Mouse (Mus musculus) hindlimb bud, embryonic 11.5 days (tissue): Measurements from ENCODE around the gene Ccdc185.
A peak's percentile ranks its signal among the peaks of the same experiment; 100 is the strongest.

ENCODE experiments used
- DNase-seq: peaks from one replicate; pipeline ENCODE4 v3.0.0-alpha.2; 2012; ENCODE audit warnings: low read depth, low spot score; ENCODE audit errors: extremely low spot score

Gene Ccdc185

DNA sequence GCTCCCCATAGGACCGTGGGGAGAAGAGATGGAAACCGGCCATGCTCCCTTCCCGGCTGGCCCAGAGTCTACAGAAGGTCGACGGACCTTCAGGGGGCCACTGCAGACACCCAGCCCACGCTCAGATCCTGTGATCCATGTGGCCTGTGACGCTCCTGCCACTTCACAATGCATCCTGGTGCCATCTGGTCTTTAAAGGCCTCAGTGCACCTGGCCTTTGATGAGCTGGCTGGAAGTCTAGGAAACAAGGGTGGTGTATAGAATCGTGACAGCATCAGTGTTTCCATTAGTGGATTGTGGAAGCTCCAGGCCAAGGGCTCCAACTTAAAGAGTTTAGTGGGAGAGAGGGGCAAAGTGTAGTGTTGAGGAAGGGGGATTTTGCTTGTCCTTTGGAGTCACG is at the start of gene Ccdc185:
Ccdc185 (minus strand) TSS at position 101 of the 400 bp plus-strand sequence.
- DNase-seq, result no peak

DNA sequence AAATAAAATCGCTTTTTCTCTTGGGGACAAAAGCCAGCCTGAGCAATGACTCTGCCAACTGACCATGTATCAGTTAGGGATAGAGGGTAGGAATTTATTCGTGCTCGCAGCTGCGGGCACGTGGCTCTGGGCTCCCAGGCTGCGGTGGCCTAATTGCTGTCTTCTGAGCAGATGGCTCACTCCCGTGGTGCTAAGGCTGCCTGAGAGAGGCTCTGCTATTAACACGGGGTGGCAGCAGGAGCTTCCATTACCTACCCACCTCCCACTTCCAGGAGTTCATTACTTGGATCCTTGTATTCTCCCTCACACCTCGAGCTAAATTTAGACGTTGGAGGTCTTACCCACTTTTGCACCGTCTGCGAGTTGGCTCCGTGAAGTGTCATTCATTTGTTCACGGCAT is 48.1 kb upstream of the Ccdc185 start:
- no peak for DNase-seq

DNA sequence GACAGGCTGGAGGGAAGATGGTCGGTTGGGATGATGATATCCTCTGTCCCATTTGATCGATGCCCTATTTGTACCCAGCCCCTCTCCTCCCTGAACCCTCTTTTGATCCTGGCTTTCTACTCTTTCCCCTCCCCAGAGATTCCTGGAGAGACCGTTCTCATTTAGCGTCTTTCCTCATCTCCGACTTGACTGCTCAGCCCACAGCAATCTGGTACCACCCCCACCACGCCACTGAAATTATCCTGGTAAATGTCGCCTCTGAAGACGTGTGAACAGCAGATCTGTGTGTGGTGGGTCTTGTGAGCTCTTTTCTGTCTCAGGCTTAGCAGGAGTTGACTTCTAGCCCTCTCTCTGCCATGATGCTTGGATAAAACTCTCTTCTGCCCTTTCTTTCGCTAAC is 45.6 kb upstream of the Ccdc185 start:
- no peak for DNase-seq

DNA sequence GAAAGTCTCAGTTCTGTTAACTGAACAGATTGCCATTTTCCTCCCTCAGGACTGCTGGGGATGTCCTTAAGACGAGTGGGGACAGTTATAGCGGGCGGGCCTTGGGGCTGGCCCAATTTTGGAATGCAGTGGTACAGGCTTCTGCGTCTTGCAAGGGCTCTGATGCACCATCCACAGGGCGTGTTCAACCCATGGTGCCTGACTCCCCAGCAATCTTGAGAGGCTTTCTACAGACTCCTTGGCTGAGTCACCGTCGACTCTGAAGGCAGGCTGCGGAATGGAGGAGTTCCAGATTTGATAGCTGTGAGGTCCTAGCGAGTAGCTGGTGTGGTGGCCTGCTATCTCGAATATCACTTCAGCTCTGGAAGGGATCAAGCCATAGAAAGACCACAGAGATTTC is 45.2 kb upstream of the Ccdc185 start:
- no peak for DNase-seq

DNA sequence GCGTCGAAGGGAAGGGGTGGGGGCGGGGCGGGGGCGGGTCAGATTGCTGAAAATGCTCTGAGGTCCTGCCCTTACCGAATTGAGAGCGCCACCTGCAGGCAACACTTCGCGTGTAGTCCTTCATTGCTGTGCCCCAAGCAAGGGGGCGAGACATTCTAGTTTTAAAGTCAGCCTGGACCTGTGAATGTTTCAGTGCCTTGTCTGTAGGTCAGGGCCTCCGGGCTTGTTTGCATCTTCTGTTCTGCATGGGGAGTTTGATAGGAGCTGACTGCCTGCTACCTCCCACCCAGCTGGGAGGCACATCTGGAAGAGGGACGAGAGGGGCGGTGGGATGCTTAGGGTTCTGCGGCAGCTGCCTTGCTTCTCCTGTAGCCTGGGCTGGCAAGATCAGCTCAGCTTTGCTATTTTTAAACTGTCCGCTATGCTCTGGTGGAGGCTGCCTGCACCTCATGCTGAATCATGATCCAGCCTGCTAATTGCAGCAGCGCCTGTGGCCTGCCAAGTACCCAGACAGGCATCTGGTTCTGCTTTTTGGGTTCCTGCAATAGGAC is 43.6 kb upstream of the Ccdc185 start:
- peak; percentile 57 for DNase-seq

DNA sequence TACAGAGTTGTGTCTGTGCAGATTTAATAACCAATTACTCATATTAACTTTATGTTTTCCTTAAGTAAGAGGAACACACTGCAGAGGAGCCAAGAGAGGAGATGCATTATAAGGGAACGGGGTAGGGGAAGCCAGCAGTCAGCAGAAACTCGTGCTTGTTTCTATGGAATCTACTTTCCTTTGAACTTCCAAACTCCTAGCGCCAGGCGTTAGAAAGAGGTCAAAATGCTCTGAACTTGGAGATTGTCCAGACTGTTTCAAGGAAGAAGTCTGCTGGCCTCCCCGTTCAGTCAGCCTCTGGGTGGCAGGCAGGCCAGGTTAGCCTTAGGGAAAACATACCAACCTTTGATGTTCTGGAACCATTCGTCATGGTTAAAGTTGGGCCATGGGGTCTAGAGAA is 39.9 kb upstream of the Ccdc185 start:
- DNase-seq, result no peak

DNA sequence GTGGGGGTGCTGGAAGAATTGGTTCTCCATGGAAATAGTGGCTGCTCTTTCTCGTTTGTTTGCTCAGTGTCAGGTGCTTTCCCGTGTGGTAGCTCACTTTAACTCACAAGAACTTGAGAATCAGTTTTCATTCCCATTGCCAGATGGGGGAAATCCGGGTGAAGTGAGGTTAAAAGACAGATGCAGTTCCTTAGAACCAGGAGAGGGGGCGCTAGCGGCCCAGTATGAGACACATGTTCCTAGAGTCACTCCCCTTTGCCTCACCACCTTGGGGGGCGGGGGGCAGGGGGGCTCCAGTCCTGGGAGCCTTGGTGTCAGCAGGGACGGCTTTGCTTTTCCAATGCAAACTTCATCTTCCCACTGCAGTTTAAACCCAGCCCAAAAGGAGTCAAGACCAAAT is 38.0 kb upstream of the Ccdc185 start:
- no peak for DNase-seq

DNA sequence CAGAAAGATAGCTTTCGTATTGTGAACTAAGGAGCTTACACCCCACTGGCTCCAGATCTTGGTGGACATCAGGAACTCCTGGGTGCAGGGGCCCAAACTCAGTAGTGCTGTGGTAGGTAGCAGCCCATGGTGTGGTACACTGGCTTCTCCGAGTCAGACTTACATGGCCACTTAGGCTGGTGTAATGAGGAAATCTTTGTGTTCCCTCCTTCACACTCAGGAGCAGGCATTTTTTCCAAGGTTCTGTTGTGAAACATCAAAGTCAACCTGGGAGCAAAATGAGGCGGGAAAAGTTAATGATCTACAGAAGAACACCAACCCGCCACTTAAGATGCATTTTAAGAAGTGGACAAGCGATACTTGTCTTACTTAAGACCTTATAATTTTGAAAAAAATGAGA is 36.5 kb upstream of the Ccdc185 start:
- DNase-seq, result no peak

DNA sequence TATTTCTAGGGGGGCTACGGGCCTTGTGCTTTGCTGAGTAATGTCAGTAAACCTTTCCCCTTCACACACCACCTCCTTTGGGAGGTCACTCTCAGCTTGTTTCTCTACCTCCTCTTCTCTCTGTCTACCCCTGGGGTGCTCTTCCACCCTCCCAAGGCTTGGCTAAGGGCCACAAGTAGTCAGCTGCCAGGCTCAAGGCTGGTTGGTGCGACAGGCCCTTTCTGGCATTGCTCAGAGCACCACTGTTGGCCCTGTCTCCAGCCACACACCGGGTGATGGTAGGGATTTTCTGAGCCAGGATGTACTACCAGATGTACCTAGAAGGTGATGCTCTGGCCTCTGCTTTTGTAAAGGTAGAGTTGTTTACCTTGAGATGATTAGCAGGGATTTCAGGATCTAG is 35.8 kb upstream of the Ccdc185 start:
- DNase-seq, result no peak

DNA sequence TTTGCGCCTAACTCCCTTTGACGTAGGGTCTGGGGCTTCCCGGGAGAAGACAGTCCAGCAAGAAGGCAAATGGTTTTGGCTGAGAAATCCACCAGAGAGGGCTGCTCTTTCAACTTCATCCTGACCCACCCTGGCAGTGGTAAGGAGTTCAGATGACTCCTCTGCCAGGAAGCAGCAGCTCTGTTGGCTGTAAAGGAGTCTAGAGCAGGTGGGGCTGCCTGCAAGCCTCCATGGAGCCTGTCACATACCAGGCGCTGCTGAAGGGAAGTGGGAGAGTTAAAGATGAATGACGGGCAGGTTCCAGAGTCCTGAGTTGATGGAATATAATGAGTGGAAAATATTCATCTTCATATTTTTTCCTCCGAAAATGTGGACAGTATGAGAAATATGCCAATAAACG is 34.8 kb upstream of the Ccdc185 start:
- DNase-seq, result no peak

DNA sequence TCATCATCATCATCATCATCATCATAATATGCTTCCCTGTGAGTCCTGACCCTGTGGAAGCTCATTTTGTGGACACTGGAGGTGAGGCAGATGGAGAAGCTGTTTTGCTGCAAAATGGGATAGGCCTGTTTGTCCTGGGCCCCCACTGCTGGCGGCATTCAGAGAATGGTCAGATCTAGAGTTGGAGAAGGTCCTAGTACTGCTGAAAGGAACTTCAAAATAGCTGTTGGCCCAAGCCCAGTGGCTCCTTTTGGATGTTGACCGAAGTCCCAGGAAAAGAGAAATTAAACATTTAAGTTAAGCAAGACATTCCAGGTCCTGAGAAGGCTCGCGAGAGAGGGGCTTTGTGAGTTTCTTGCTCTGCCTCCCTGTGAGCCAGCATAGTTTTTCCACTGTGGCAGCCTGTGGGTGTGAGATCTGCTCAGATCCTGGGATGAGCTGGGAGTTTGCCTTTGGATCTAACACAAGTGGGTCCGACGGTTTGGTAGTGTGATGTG is 30.1 kb upstream of the Ccdc185 start:
- no peak for DNase-seq

DNA sequence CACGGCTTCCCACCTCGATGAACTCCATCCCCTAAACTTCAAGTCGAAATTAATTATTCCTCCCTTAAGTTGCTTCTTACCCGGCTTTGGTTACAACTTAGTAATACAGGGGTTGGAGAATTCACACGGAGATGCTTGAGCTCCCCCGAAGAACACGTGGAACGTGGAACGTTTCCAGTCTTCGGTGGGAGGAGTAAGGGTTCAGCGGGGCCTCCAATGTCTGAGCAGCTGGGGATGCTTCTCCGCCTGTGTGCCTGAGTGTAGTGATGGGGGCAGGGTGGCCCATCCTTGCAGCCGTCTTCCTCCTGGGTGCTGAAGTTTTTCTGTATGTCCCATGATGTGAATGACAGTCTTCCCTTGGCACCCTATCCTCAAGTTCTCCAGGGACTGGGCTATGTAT is 29.2 kb upstream of the Ccdc185 start:
- DNase-seq, result no peak

DNA sequence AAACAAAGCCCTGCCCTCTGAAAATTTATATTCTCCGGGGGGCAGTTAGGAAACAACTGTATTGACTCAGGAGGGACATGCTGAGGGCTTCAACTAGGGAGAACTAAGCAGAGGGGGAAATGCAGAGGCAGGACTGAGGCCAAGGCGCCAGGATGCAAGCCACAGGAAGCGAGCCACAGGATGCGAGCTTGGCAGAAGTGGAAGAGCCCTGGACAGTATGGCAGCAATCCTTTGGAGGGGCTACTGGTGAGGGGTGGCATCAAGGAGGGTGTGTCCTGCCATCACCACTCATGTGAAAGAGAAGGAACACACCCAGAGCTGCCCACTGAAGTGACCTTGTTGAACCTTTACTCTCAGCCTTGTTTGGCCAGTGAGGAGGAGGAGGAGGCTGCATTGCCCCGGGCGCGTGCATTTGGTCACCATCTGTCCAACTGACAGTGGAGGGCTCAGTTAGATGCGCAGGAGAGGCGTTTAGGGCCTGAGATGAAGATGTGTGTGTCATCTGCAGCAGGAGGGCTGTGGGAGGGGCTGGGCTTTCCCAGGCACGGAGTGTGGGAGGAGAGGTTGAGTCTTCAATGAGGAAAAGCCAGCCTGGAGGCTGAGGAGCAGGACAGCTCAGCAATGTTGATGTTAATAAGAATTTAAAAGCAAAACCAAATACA is 27.9 kb upstream of the Ccdc185 start:
- DNase-seq, result no peak

DNA sequence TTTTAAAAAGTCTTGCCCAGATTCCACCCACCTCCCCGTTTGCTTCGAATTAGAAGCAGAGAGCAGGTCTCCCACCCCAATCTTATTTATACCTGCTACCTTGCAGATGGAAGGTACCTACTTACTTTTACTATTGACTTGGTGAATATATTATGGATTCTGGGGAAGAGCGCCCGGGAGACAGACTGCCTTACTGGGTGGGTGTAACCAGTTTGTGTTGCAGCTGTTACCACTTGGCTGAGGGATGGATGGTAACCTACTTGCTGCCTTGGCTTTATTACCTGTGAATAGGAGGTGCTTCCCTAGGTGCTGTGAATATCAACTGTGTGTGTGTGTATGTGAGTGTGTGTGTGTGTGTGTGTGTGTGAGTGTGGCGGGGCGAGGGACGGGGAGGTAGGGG is 26.6 kb upstream of the Ccdc185 start:
- no peak for DNase-seq

DNA sequence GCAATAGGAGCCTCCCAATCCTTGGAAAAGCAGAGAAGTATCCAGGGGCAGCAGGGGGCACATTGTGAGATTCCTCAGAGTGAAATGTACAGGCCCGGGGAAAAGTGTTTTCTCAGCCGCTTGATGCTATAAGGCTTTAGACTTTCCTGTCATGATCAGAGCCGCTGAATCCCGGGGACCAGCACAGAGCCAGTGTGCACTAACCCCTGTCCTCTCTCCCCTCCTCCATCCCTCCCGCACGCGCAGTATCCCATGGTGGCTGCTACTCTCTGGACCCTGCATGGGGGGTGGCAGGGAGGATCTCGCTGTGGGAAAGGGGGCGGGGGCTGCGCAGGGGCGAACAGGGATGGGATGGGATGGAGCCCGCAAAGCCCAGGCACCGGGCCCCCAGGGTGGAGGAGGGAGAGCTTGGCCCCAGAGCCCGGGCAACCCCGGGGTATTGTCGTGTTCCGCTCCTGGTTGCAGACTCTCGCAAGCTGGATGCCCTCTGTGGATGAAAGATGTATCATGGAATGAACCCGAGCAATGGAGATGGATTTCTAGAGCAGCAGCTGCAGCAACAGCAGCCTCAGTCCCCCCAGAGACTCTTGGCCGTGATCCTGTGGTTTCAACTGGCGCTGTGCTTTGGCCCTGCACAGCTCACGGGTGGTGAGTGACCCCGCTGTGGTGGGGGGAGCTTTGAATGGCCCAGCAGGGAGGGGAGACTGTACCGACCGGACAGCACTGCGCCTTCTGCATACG is 15.7 kb upstream of the Ccdc185 start:
- DNase-seq, result no peak

DNA sequence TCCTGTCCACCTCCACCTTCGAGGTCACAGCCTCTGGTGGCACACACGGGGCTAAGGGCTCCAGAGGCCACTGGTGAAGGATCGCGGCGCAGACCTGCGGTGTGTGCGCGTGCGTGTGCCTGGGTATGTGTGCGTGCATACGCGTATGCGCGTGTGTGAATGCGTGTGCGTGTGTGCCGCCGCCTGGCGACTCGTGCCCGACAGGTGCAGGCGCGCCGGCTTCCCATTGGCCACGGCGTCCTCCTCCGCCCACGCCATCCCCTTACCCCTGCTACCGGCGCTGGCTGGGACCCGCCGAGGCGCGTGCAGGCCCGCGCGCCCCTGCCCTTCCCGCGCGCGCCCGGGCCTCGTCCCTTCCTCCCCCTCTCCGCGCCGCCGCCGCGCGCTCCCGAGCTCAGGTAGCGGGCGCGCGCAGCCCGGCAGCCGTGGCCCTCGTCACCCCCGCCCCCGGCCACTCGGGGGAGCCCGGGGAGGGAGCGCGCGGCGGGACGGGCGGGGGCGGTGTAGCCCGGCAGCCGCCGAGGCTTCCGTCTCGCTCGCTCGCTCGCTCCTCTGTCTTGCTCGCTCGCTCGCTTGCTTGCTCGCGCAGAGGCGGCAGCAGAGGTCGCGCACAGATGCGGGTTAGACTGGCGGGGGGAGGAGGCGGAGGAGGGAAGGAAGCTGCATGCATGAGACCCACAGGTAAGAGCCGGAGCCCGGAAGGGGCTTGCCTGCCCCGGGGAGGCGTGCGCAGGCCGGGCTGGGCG is 14.9 kb upstream of the Ccdc185 start, which contains the start of gene Susd4:
Susd4 (plus strand) TSS at position 145 of the 746 bp plus-strand sequence.
- DNase-seq, result no peak

DNA sequence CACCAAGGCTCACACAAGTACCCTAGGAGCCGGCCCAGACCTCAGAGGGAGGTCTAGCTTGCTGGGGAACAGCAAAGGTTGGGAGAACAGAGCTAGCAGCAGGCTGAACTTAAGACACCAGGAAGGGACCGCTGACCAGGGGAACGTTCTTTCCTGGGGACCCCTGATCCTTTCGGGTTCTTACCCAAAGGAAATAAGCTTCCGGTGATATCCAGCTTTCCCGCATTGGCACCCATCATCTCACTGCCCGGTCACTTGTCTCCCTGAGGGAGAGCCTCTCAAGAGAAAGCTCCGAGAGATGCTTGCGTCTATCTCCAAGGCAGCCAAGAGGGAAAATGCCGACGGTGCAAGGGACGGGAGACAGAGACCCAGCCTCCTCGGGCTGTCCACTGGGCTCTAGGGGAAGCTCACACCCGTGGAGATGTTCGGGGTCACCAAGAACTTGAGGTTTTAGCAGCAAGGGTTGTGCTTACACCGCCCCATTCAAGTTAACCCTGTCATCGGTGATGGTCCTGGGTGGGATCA is 14.3 kb upstream of the Ccdc185 start:
- no peak for DNase-seq

DNA sequence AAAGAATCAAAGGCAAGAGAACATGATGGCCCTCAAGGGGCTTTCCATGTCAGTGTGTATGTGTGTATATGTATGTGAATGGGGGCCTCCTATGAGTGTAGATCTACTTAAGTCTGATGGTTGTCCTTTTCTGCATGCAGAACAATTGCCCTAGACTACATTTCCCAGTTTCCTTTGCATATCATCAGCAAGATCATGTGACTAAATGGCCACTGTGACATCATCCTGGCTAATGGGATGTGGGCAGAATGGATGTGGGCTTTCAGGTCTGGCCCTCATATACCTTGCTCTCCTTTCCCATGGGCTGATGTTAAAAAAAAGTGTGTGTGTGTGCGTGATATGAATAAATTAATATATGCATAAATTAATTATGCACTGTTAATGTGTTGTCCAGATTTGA is 9.8 kb upstream of the Ccdc185 start:
- no peak for DNase-seq

DNA sequence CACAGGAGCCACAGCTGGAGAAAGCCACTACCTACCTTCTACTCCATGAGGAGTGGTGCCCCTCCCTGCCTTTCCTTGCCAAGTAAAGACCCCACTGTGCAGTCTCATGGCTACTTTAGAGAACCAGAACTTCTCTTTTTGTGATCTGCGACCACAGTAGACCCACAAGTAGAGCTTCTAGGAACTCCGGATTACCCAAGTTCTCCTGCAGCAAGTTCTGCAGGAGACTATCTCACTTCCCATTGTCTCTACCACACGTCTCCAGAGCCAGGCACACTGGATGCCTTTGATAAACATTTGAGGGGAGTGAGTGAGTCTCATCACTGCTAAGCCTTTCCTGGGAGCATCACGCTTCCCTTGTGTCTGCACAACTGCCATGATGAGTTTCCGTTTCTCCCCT is 5.9 kb upstream of the Ccdc185 start:
- DNase-seq, result no peak

DNA sequence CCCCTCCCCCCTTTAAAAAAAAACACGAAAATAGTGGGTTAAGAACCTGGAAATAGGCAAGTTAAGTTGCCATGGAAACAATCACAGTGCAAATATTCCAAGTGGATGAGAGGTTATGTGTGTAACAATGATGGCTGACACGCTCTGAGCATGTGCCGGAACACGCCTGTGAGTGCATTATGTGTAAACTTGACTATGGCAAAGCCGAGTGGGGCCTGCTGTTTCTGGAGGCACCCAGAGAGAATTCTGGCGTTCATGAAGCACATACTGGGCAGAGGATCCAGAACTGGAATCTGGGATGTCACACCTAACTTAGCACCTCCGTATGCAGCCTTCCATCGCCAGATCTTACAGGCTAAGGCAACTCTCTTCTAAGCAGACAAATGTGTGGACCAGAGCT is 4.7 kb upstream of the Ccdc185 start:
- no peak for DNase-seq

DNA sequence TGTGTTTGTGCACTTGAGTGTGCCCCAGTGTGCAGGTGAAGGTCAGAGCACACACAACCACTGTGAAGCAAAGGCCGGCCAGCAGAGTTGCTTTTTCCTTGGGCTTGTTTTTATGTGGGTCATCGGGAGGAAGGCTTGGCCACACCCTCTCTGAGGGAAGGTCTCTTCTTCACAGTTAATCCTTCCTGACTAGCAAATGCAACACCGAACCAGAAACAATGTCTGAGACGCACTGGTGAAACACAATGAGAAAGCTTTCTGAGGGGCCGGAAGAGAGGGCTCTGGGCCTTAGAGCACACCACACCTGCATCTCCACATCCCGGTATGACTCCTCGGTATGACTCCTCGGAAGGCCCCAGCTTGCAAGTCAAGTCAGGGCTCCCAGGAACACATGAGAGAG is 2.3 kb upstream of the Ccdc185 start:
- no peak for DNase-seq
